In genomic region chr2:32083159-32084011, GRCm38 (mm10) we compare ENCODE assay signal across 8 mouse cellular contexts. TPM values are rescaled to one million over a fixed set of nuclear protein-coding genes. Genes with fewer than 3 reads are reported as not detected.
DNase-seq lines count a peak whose midpoint lies in the region; ATAC-seq and TF ChIP-seq lines count a peak whose summit lies in the region.

No protein-coding gene starts in this region.

- no peak for ATAC-seq in hindbrain, embryonic 12.5 days (ENCODE audit: low FRiP score)
- ATAC-seq in liver, embryonic 14.5 days (ENCODE audit: insufficient read depth) = peak; percentile 76

- peak; percentile 50 for TF ChIP-seq CTCF in liver, embryonic 14.5 days (IDR thresholded peaks at IDR 0.05; ENCODE audit: low read depth)

- peaks cover 46% of the 10 kb centered on the region for H3K4me1 ChIP-seq in forebrain, embryonic 10.5 days
- H3K4me1 ChIP-seq in hindbrain, embryonic 12.5 days = peaks cover 32% of the 10 kb centered on the region
- H3K4me1 ChIP-seq in liver, embryonic 14.5 days (replicated peaks; ENCODE audit: control insufficient read depth in 2 of 2, insufficient read depth in 2 of 2, low read length in 1 of 2) = peaks cover 32 to 41% of the 10 kb centered on the region in 2 experiments

- H3K4me2 ChIP-seq in hindbrain, embryonic 12.5 days (replicated peaks) = peak overlapping the region; percentile 98
- peak overlapping the region; percentile 90 for H3K4me2 ChIP-seq in liver, embryonic 14.5 days (ENCODE audit: low read depth)

- H3K9me3 ChIP-seq in forebrain, embryonic 10.5 days = no peaks in the 10 kb centered on the region
- H3K9me3 ChIP-seq in hindbrain, embryonic 12.5 days (replicated peaks) = no peaks in the 10 kb centered on the region
- H3K9me3 ChIP-seq in liver, embryonic 14.5 days (ENCODE audit: control insufficient read depth, low read length) = no peaks in the 10 kb centered on the region

- H3K4me3 ChIP-seq in forebrain, embryonic 10.5 days = peak overlapping the region; percentile 63
- peak overlapping the region; percentile 66 for H3K4me3 ChIP-seq in hindbrain, embryonic 12.5 days
- H3K4me3 ChIP-seq in liver, embryonic 14.5 days (ENCODE audit: insufficient read depth in 1 of 2, low read depth in 2 of 2, low read length in 2 of 2) = peak overlapping the region; percentile 74 to 92

- no peak for TF ChIP-seq EP300 in liver, embryonic 14.5 days (IDR thresholded peaks at IDR 0.05; ENCODE audit: low read depth)

- no peaks in the 10 kb centered on the region for H3K36me3 ChIP-seq in forebrain, embryonic 10.5 days (replicated peaks)
- H3K36me3 ChIP-seq in hindbrain, embryonic 12.5 days = no peaks in the 10 kb centered on the region
- peaks cover 10% of the 10 kb centered on the region; the same call in 1 of the 2 replicates for H3K36me3 ChIP-seq in liver, embryonic 14.5 days (replicated peaks; ENCODE audit: control insufficient read depth, insufficient read depth, low read depth)

- H3K27ac ChIP-seq in forebrain, embryonic 10.5 days = peak overlapping the region; percentile 79
- no peak overlapping the region for H3K27ac ChIP-seq in hindbrain, embryonic 12.5 days
- peak overlapping the region; percentile 96 for H3K27ac ChIP-seq in liver, embryonic 14.5 days

- DNase-seq in cerebellum, postnatal 25 days = peak; percentile 47
- no peak for DNase-seq in cerebellum, postnatal 4 days (ENCODE audit: low spot score in 2 of 2)
- DNase-seq in ZHBTc4 (ENCODE audit: low read depth, low spot score) = peak; percentile 71
- peak; percentile 41 for DNase-seq in forebrain, embryonic 10.5 days (ENCODE audit: extremely low spot score, low spot score)
- DNase-seq in liver, embryonic 14.5 days (ENCODE audit: low read depth in 3 of 3, low spot score in 3 of 3) = peak in 1 of 3 experiments; percentile 48
- DNase-seq in natural killer cell, adult 2 months (ENCODE audit: low spot score in 2 of 2) = peak; percentile 44 to 63
- DNase-seq in testis, postnatal 14 days (ENCODE audit: low spot score) = peak; percentile 39

- peak overlapping the region; percentile 74 for H3K9ac ChIP-seq in hindbrain, embryonic 12.5 days
- peak overlapping the region; percentile 78 for H3K9ac ChIP-seq in liver, embryonic 14.5 days (replicated peaks)

- peaks cover 84% of the 10 kb centered on the region for H3K27me3 ChIP-seq in forebrain, embryonic 10.5 days (ENCODE audit: poor library complexity, severe bottlenecking)
- peaks cover 76% of the 10 kb centered on the region for H3K27me3 ChIP-seq in hindbrain, embryonic 12.5 days
- peaks cover 7% of the 10 kb centered on the region for H3K27me3 ChIP-seq in liver, embryonic 14.5 days (ENCODE audit: control insufficient read depth, insufficient read depth, low read length)

- WGBS in forebrain, embryonic 10.5 days = under 1% methylated on average over 91 of the region's 91 CpGs
- whole genome bisulfite sequencing in hindbrain, embryonic 12.5 days = under 1% methylated on average over 89 of the region's 91 CpGs
- under 1% methylated on average over 91 of the region's 91 CpGs for WGBS in liver, embryonic 14.5 days (ENCODE audit: insufficient replicate concordance)

RNA-seq across cellular contexts. Expression of gene Fam78a, which starts 1.3 kb away (rescaled TPM):
- 1.3 and 1.5 TPM in 2 replicates for polyA plus RNA-seq in forebrain, embryonic 10.5 days (2016; fragmentation: Nextera tagmentation; extraction: Ambion mirVana)
- 1.8 and 2.4 TPM in 2 replicates for polyA plus RNA-seq in hindbrain, embryonic 12.5 days (2016; fragmentation: Nextera tagmentation; extraction: Ambion mirVana)
- 7.8 and 8.9 TPM in 2 replicates for polyA plus RNA-seq in liver, embryonic 14.5 days (2012; rRNA removed)
- polyA plus RNA-seq in liver, embryonic 14.5 days (2014; fragmentation: Nextera tagmentation; extraction: Ambion mirVana) = 9.8 and 12.5 TPM in 2 replicates

RNA-seq across cellular contexts. Expression of gene Plpp7, which starts 11.9 kb away (rescaled TPM):
- 4.8 and 5.3 TPM in 2 replicates for polyA plus RNA-seq in forebrain, embryonic 10.5 days (2016; fragmentation: Nextera tagmentation; extraction: Ambion mirVana)
- polyA plus RNA-seq in hindbrain, embryonic 12.5 days (2016; fragmentation: Nextera tagmentation; extraction: Ambion mirVana) = 11.1 and 11.5 TPM in 2 replicates
- 1.4 TPM in 2 replicates for polyA plus RNA-seq in liver, embryonic 14.5 days (2012; rRNA removed)
- polyA plus RNA-seq in liver, embryonic 14.5 days (2014; fragmentation: Nextera tagmentation; extraction: Ambion mirVana) = 1.1 and 1.4 TPM in 2 replicates

Comparison
In these comparisons a context has a peak if more than half of its experiments do, and no peak if none do; other contexts are left out.
1. DNase-seq: peak in cerebellum, postnatal 25 days (2 of 2), ZHBTc4 (single experiment), forebrain, embryonic 10.5 days (single experiment), natural killer cell, adult 2 months (2 of 2) and testis, postnatal 14 days (single experiment); none in cerebellum, postnatal 4 days (0 of 2).
2. Peak in every context shown above with its lines, with median percentiles within 50 percentile points of each other: H3K4me3 ChIP-seq.